Mouse (Mus musculus) lung, embryonic 16.5 days (tissue): ENCODE data around the gene Polm. TPM values are rescaled to one million over a fixed set of nuclear protein-coding genes. Genes with fewer than 3 reads are reported as not detected.

Experiments
- ATAC-seq: fragments of 200-750 bp; cut with Nextera tagmentation; 2 replicates; pipeline ENCODE4 v1.8.0; 2017; ENCODE audit warnings: low read depth, mild to moderate bottlenecking, moderate library complexity
- H3K27ac ChIP-seq: fragments of 300-500 bp; sonication (generic); 2 replicates; pipeline ENCODE4 v1.5.1; 2014; ENCODE audit warnings: mild to moderate bottlenecking, control low read depth, low read length
- H3K27me3 ChIP-seq: fragments of 300-500 bp; sonication (generic); 2 replicates; pipeline ENCODE4 v1.6.1; 2014; ENCODE audit warnings: low read depth, low read length, mixed read lengths; ENCODE audit not compliant: control insufficient read depth, insufficient read depth
- H3K36me3 ChIP-seq: fragments of 300-500 bp; sonication (generic); 2 replicates; pipeline ENCODE4 v1.6.1; 2014; ENCODE audit warnings: low read length; ENCODE audit not compliant: control insufficient read depth, insufficient read depth
- H3K4me1 ChIP-seq: fragments of 300-500 bp; sonication (generic); replicated peaks from 2 replicates; pipeline ENCODE4 v1.6.1; 2014; ENCODE audit warnings: low read length, mixed read lengths; ENCODE audit not compliant: control insufficient read depth, insufficient read depth
- H3K4me2 ChIP-seq: fragments of 300-500 bp; sonication (generic); 2 replicates; pipeline ENCODE4 v1.6.1; 2014; ENCODE audit warnings: low read depth, low read length, control low read depth
- H3K4me3 ChIP-seq: fragments of 300-500 bp; sonication (generic); 2 replicates; pipeline ENCODE4 v1.5.1; 2014; ENCODE audit warnings: mild to moderate bottlenecking, low read length, control low read depth
- H3K9ac ChIP-seq: fragments of 300-500 bp; sonication (generic); 2 replicates; pipeline ENCODE4 v1.6.1; 2014; ENCODE audit warnings: low read length, control low read depth
- H3K9me3 ChIP-seq: fragments of 300-500 bp; sonication (generic); 2 replicates; pipeline ENCODE4 v1.6.1; 2016; ENCODE audit warnings: low read length; ENCODE audit not compliant: control insufficient read depth
- WGBS: fragments of 180-500 bp; shearing (Covaris S2); extraction: QIAGEN DNeasy Blood & Tissue Kit; methylation state at CpG from one replicate; pipeline ENCODE4 v1.1.7; 2014; 5-methylcytosine and 5-hydroxymethylcytosine counted together
- polyA plus RNA-seq: library from polyadenylated mRNA; unstranded; fragments of >200 nt; fragmentation: Nextera tagmentation; extraction: Ambion mirVana; gene quantifications from 2 replicates; pipeline ENCODE4 v1.2.1, GENCODE M21; 2015

The Polm gene
- polyA plus RNA-seq, 1 experiment from 2014 or later: 8.0 TPM

- Histone ChIP-seq H3K27ac (no peak overlapping the region), H3K27me3 (no peaks in the 10 kb centered on the region), H3K4me3 (no peak overlapping the region), H3K4me1 (no peaks in the 10 kb centered on the region), H3K9me3 (no peaks in the 10 kb centered on the region), H3K4me2 (no peak overlapping the region), H3K36me3 (no peaks in the 10 kb centered on the region), H3K9ac (no peak overlapping the region)
- no peak for ATAC-seq
- 72% methylated on average over 2 of the region's 2 CpGs for WGBS
Observed at GRCm38 (mm10) chr11:5778481-5778880, 59.3 kb downstream of the Polm start.

Other genes with a start within 250 kb of the Polm start
- gene Mrps24, start 122.3 kb downstream of the Polm start, polyA plus RNA-seq: 180 TPM in 2 replicates
- 26.0 and 26.7 TPM in 2 replicates for gene Urgcp, start 75.6 kb downstream of the Polm start, polyA plus RNA-seq
- gene Dbnl, start 49.5 kb downstream of the Polm start, polyA plus RNA-seq: 110 and 111 TPM in 2 replicates
- gene Pgam2, start 34.3 kb downstream of the Polm start, polyA plus RNA-seq: 46.8 and 52.4 TPM in 2 replicates
- gene Aebp1, start 23.9 kb upstream of the Polm start, polyA plus RNA-seq: 35.1 and 37.4 TPM in 2 replicates
- 127 and 139 TPM in 2 replicates for gene Pold2, start 40.3 kb upstream of the Polm start, polyA plus RNA-seq
- 450 and 673 TPM in 2 replicates for gene Myl7, start 60.8 kb upstream of the Polm start, polyA plus RNA-seq
- 1.3 and 1.6 TPM in 2 replicates for gene Gck, start 112.1 kb upstream of the Polm start, polyA plus RNA-seq
- 52.3 and 53.1 TPM in 2 replicates for gene Ykt6, start 117.7 kb upstream of the Polm start, polyA plus RNA-seq
- 1.1 and 1.9 TPM in 2 replicates for gene Camk2b, start 228.3 kb upstream of the Polm start, polyA plus RNA-seq